Mouse (Mus musculus) lung, adult 2 months (tissue): ENCODE measurements around the gene Ugt1a10.
A peak's percentile ranks its signal among the peaks of the same experiment; 100 is the strongest.

Experiments used
- CTCF ChIP-seq: fragments of 200-500 bp; IDR thresholded peaks from 2 replicates; pipeline ENCODE4 v1.5.1; 2011; ENCODE audit warnings: mild to moderate bottlenecking, low read length, control low read depth; ENCODE audit not compliant: insufficient read depth
- POLR2A ChIP-seq: fragments of 200-500 bp; IDR thresholded peaks from 2 replicates; pipeline ENCODE4 v1.6.1; 2011; ENCODE audit warnings: low read depth, mild to moderate bottlenecking, control low read depth, low read length, borderline replicate concordance; ENCODE audit errors: extremely low read depth

DNA sequence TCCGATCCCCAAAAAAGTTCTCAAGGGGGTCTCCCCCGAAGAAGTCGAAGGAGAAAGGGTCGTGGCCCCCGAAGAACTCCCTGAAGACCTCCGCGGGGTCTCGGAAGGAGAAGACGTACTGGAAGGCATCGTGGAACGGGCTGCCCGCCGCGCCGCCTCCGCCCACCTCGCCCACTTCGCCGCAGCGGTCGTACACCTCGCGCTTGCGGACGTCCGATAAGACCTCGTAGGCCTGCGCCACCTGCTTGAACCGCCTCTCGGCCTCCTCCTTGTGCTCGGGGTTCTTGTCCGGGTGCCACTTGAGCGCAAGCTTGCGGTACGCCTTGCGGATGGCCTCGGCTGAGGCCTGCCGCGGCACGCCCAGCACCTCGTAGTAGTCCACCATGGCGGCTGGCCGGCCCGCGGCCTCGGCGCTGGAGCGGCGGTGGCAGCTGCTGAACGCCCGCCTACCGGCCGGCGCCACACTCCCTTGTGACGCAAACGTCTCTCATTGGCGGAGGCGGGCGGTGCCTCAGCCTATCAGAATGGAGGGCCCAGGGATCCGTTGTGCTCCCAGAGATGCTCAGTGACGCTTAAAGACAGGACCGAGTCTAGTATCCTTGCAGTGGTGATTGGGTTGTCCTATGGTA, 150.2 kb downstream of the Ugt1a10 start, which contains the start of gene Dnajb3:
- TF ChIP-seq CTCF: no peak
- TF ChIP-seq POLR2A: peak; percentile 14; the same call in 1 of the 2 replicates
